Mouse (Mus musculus): ENCODE measurements around the gene Myo3b.
"Not testable (repeated sequence)": the region's sequence is repeated elsewhere in the genome, so short reads cannot be mapped to it uniquely, and the experiment has no call there.

Myo3b gene

GRCm38 (mm10) chr2:70038752-70039151, at the start of gene Myo3b:
Gene Myo3b, plus strand, starts transcription at chr2:70039126.
- no peak for DNase-seq (ENCODE audit: low spot score)

DNA sequence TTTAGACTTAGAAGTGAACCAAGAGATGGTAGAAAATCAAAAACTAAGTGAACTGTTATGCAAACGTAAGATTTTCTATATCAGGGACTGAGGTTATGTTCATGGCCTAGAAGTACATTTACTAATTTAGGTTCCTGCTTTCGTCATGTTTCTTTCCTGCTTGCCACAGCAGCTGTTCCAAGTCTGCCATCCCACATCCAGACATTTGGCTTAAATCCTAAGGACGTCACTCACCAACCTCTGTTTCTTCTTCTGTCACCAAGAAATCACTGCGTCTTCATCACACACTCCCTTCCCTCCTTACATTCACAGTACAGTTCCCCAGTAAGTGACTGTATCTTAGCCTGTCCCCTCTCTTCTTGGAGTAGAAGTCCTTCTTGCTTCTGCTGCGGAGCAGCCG, 49.7 kb upstream of the Myo3b start:
- no peak for DNase-seq (ENCODE audit: low spot score)

DNA sequence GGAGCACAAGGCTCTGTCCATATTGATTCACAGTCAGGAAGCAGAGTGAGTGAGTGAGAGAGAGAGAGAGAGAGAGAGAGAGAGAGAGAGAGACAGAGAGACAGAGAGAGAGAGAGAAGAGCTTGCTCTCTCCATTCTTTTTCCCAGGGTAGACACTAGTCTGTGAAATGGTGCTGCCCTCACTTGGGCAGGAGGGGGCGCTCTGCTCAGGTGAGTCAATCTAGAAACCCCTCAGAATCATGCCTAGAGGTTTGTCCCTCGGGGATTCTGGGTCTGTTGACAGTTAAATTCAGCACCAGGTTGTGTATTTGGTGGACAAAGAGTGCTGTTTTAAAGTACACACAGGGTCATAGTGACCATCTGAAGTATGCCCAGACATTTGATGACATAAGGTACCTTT, 48.3 kb upstream of the Myo3b start:
- DNase-seq (ENCODE audit: low spot score): no peak

DNA sequence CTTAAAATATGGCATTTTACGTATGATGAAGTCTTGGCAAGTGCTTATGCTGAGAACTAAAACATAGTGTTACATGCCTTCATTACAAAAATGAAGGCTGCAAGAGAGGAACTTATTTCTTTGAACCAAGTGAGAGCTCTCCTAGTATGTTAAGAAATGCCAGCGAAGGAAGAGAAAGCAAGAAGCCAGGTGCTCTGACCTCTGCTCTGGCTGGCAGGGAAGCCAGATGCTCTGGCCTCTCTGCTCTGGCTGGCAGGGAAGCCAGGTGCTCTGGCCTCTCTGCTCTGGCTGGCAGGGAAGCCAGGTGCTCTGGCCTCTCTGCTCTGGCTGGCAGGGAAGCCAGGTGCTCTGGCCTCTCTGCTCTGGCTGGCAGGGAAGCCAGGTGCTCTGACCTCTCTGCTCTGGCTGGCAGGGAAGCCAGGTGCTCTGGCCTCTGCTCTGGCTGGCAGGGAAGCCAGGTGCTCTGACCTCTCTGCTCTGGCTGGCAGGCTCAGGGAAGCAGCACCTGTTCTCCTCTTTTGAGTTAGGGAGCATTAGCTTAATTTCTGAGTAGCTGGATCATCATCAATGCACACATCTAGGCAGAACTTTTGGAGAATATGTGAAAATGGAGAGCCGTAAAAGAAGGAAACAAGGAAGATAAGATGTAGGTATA, 44.7 kb upstream of the Myo3b start:
- DNase-seq (ENCODE audit: low spot score): not testable (repeated sequence)

- no peak for DNase-seq (ENCODE audit: low spot score)
Measured at GRCm38 (mm10) chr2:69994779-69995178, 44.1 kb upstream of the Myo3b start.

DNA sequence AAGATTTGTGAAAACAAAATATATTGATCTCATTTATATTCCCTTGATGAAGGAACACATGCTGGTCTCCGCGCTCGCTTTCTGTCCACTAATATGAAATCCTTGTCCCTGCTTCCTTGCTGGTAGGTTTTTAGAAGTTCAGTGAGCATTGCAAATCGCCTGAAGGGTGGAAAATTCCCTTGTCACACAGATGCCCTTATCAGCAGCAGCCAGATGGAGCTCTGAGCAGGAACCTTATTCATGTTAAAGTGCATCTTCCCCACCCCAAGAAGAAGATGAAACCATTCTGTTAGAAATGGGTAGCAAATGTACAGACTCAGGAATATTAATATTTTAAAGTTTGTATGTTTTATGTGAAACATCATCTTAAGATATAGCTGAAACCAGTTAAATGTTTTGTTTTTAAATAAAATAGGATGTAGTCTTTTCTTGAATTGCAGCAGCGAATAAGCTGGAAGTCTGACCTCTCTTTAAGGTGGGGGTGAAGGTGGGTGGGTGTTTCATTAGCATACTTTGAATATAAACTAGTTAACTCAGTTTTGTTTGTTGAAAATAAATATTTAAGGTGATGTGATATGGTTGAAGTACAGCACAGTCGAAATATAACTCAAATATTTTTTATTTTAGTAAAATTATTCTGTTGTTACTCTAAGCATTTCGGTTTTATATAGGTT, 39.7 kb upstream of the Myo3b start:
- DNase-seq (ENCODE audit: low spot score): no peak

GRCm38 (mm10) chr2:70000316-70000715, 38.6 kb upstream of the Myo3b start:
- DNase-seq (ENCODE audit: low spot score): no peak

GRCm38 (mm10) chr2:70006492-70006891, 32.4 kb upstream of the Myo3b start:
- no peak for DNase-seq (ENCODE audit: low spot score)

DNA sequence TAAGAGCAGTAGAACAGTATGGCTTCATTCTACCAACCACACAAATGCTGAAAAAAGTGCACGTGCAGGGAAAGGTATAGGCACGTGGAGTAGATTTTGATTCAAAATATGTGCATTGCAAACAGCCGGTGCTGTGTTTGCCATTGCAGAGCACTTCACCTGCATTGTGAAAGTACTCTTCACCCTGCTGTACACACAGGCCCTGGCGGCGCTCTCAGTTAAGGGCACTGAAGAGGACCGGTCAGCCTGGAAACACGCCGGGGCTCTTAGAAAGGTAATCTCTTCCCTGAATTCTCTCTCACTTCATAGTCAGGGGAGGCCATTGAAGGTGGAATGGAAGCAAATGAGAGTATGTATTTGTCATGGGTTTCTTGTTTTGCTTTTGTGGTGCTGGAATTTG, 26.0 kb upstream of the Myo3b start:
- no peak for DNase-seq (ENCODE audit: low spot score)

- DNase-seq (ENCODE audit: low spot score): no peak
Measured at GRCm38 (mm10) chr2:70018236-70018635, 20.7 kb upstream of the Myo3b start.

- no peak for DNase-seq (ENCODE audit: low spot score)
Measured at GRCm38 (mm10) chr2:70024454-70024853, 14.5 kb upstream of the Myo3b start.

- DNase-seq (ENCODE audit: low spot score): no peak
Measured at GRCm38 (mm10) chr2:70025711-70026110, 13.2 kb upstream of the Myo3b start.

DNA sequence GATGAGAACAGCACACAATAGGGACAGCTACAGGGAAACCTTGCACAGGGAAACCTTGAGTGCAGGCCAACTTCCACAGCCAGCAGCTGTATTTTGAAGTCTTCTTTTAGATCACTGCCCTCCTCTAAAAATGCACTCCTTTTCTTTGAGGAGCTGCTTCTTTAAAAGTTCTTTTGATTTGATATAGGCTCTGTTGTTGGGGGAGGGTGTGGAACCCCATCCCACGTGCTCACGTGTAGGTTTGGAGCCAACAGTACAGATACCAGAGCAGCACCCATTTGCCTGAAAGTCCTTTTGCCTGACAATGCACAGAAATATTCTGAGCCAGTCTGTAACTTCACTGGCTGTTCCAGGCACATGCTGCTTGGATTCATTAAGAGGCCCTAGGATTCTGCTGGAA, 7.5 kb upstream of the Myo3b start:
- no peak for DNase-seq (ENCODE audit: low spot score)

GRCm38 (mm10) chr2:70034895-70035294, 4.0 kb upstream of the Myo3b start:
- DNase-seq (ENCODE audit: low spot score): no peak

- no peak for DNase-seq (ENCODE audit: low spot score)
Measured at GRCm38 (mm10) chr2:70035358-70035757, 3.6 kb upstream of the Myo3b start.

DNA sequence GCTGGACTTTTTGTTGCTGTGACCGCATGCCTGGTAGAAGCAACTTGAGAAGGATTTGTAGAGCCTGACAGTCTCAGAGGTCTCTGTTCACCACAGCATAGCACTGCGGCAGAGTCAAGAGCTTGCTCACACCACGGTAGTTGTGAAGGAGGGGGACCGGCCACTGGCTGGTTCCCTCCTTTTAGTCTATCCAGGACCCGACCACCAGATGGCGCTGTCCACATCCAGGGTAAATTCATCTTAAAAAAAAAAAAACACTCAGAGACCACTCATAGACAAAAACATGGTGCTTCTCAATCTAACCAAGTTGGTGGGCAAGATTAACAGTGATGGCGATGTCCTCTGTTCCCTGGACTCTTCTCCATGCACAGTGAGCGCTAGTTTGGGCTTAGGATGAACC, 1.7 kb upstream of the Myo3b start:
- DNase-seq (ENCODE audit: low spot score): no peak

DNA sequence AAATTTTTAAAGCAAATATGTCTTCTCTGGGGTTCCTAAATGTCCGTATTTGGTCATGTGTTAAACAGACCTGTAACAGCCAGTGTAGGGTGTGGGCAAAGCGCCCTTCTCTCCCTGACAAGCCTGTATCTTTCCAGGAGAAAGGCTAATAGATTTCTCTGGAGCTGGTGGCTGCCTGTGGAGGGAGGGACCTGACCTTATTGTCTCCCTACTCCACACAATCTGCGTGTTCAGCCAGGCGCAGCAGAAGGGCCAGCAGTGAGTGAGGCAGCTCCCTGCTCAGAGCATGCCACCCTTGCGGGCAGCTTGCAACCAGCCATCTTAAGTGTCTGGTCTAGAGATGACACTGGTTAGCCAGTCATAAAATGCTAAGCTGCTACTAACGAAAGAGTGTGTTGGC, 5.5 kb downstream of the Myo3b start:
- DNase-seq (ENCODE audit: low spot score): no peak

- DNase-seq (ENCODE audit: low spot score): no peak
Measured at GRCm38 (mm10) chr2:70047868-70048267, 8.9 kb downstream of the Myo3b start.

GRCm38 (mm10) chr2:70053803-70054202, 14.9 kb downstream of the Myo3b start:
- DNase-seq (ENCODE audit: low spot score): no peak

GRCm38 (mm10) chr2:70058201-70058600, 19.3 kb downstream of the Myo3b start:
- no peak for DNase-seq (ENCODE audit: low spot score)

DNA sequence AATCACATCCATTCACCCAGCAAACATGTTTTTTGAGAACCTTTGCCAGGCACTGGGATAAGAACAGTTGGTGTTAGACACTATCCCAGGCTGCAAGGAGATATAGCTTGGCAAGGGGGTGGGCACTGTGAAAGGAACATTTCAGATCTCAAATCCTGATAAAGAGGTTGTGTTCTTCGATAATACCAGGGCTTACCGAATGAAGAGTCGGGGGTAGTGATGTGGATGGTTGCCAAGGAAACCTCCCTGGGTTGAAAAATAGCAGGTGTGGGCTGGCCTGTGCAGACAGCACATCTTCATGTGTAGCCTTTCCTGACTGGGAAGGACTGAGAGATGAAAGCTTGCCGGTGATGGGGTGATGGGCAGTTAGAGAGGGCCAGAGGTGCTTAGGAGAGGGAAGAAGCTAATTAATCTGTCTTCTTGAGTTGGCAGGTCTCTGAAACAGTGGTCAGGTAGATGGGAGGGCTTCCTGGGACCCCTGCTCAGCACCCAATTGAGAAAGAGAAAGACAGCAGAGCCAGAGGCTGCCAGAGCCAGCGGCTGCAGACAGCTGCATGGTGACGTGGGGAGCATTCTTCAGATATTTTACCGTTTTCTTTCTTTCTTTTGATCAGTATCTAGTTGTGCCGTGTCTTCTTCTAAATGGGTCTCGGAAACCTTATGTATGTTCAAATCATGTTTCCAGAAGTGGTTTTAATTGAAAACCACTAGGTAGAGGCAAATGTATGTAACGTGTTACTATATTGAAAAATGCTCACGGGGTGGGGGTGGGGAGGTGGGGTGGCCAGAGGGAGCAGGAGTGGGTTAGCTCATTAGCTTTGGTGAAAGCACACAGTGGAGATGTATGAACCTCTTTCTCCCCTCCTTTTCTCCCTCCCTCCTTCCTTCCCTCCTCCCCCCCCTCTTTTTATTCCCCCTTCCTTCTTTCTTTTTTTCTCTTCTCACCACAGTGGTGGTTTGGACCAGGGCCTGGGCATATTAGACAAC, 21.7 kb downstream of the Myo3b start:
- DNase-seq (ENCODE audit: low spot score): no peak

DNA sequence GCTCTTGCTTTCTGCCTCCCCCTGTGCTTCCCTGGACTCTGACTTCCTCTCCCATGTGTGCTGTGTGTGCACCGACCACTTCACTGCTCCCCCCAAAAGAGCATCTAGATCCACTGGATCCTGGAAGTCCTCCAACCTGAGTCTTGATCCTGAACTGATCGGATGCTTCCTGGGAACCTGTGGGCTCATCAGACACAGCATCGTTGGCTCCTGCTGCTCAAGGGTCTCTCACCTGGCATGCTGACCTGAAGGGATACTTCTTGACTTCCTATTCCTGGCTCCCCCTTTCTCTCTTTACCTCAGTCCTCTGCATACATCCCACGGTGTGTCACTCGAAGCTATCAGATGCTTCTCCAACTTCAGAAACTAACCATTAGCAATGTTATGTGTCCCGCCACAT, 26.2 kb downstream of the Myo3b start:
- no peak for DNase-seq (ENCODE audit: low spot score)
